Mouse (Mus musculus) midbrain, embryonic 12.5 days (tissue): ENCODE data around the gene Omt2b. TPM values are rescaled to one million over a fixed set of nuclear protein-coding genes. Genes with fewer than 3 reads are reported as not detected.
"Not testable (repeated sequence)": the region's sequence is repeated elsewhere in the genome, so short reads cannot be mapped to it uniquely, and the experiment has no call there.

ENCODE experiments used
- ATAC-seq: fragments of 200-750 bp; cut with Nextera tagmentation; 2 replicates; pipeline ENCODE4 v1.8.0; 2017; ENCODE audit warnings: low read depth, moderate TSS enrichment, moderate library complexity; ENCODE audit not compliant: low FRiP score
- H3K27ac ChIP-seq: fragments of 300-500 bp; sonication (generic); replicated peaks from 2 replicates; pipeline ENCODE4 v1.5.1; 2016; ENCODE audit warnings: mild to moderate bottlenecking
- H3K27me3 ChIP-seq: fragments of 300-500 bp; sonication (generic); 2 replicates; pipeline ENCODE4 v1.6.1; 2016; ENCODE audit warnings: mild to moderate bottlenecking
- H3K36me3 ChIP-seq: fragments of 300-500 bp; sonication (generic); 2 replicates; pipeline ENCODE4 v1.6.1; 2016
- H3K4me1 ChIP-seq: fragments of 300-500 bp; sonication (generic); 2 replicates; pipeline ENCODE4 v1.6.1; 2016
- H3K4me2 ChIP-seq: fragments of 300-500 bp; sonication (generic); replicated peaks from 2 replicates; pipeline ENCODE4 v1.6.1; 2016; ENCODE audit warnings: mild to moderate bottlenecking, moderate library complexity
- H3K4me3 ChIP-seq: fragments of 300-500 bp; sonication (generic); 2 replicates; pipeline ENCODE4 v1.5.1; 2016; ENCODE audit warnings: mild to moderate bottlenecking
- H3K9ac ChIP-seq: fragments of 300-500 bp; sonication (generic); replicated peaks from 2 replicates; pipeline ENCODE4 v1.6.1; 2016; ENCODE audit warnings: mild to moderate bottlenecking, moderate library complexity
- H3K9me3 ChIP-seq: fragments of 300-500 bp; sonication (generic); 2 replicates; pipeline ENCODE4 v1.6.1; 2016; ENCODE audit warnings: mild to moderate bottlenecking
- WGBS: fragments of 180-500 bp; shearing (Covaris S2); methylation state at CpG from one replicate; pipeline ENCODE4 v1.1.7; 2016; 5-methylcytosine and 5-hydroxymethylcytosine counted together
- polyA plus RNA-seq: library from polyadenylated mRNA; unstranded; fragments of >200 nt; fragmentation: Nextera tagmentation; extraction: Ambion mirVana; gene quantifications from 2 replicates; pipeline ENCODE4 v1.2.1, GENCODE M21; 2016

Gene Omt2b
- polyA plus RNA-seq, 1 experiment from 2014 or later, result not detected

GRCm38 (mm10) chr9:78337050-78337449 is 9.7 kb downstream of the Omt2b start:
- not testable (repeated sequence) for H3K9ac ChIP-seq, H3K4me2 ChIP-seq

GRCm38 (mm10) chr9:78340324-78340723 is 12.9 kb downstream of the Omt2b start:
- H3K27ac ChIP-seq, H3K9ac ChIP-seq, H3K4me3 ChIP-seq, H3K4me1 ChIP-seq, H3K9me3 ChIP-seq, H3K36me3 ChIP-seq, H3K4me2 ChIP-seq, H3K27me3 ChIP-seq: not testable (repeated sequence)
- 21% methylated on average over 8 of the region's 8 CpGs for WGBS
- ATAC-seq, result peak; percentile 54; the same call in 1 of the 2 replicates

More at GRCm38 (mm10) chr9:78337050-78337449, 9.7 kb downstream of the Omt2b start:
- H3K27me3 ChIP-seq, H3K27ac ChIP-seq, H3K9me3 ChIP-seq, H3K36me3 ChIP-seq, ATAC-seq, H3K4me1 ChIP-seq, H3K4me3 ChIP-seq: not testable (repeated sequence)

- not testable (repeated sequence) for H3K9me3 ChIP-seq, H3K27me3 ChIP-seq, H3K4me2 ChIP-seq, H3K4me1 ChIP-seq, H3K9ac ChIP-seq, H3K4me3 ChIP-seq, ATAC-seq, H3K27ac ChIP-seq, H3K36me3 ChIP-seq
- WGBS, result 85% methylated on average over 4 of the region's 4 CpGs
Measured at GRCm38 (mm10) chr9:78342494-78342893, 15.1 kb downstream of the Omt2b start.

GRCm38 (mm10) chr9:78343055-78343454 is 15.7 kb downstream of the Omt2b start:
- H3K4me1 ChIP-seq, H3K27me3 ChIP-seq, H3K36me3 ChIP-seq, H3K9ac ChIP-seq, H3K27ac ChIP-seq, H3K4me2 ChIP-seq, H3K9me3 ChIP-seq, H3K4me3 ChIP-seq, ATAC-seq: not testable (repeated sequence)
- WGBS, result 89% methylated on average over 9 of the region's 9 CpGs

GRCm38 (mm10) chr9:78345235-78345634 is 17.8 kb downstream of the Omt2b start:
- H3K9ac ChIP-seq, H3K27me3 ChIP-seq, ATAC-seq, H3K4me3 ChIP-seq, H3K27ac ChIP-seq, H3K4me2 ChIP-seq, H3K36me3 ChIP-seq, H3K9me3 ChIP-seq, H3K4me1 ChIP-seq: not testable (repeated sequence)
- 66% methylated on average over 4 of the region's 4 CpGs for WGBS

GRCm38 (mm10) chr9:78347004-78347403 is 19.6 kb downstream of the Omt2b start:
- no peaks in the 10 kb centered on the region for H3K9me3 ChIP-seq
- H3K9ac ChIP-seq, result no peak overlapping the region
- no peak overlapping the region for H3K4me2 ChIP-seq
- H3K27me3 ChIP-seq, result no peaks in the 10 kb centered on the region
- no peak for ATAC-seq
- H3K4me3 ChIP-seq, result no peak overlapping the region
- no peaks in the 10 kb centered on the region for H3K4me1 ChIP-seq
- 64% methylated on average over 3 of the region's 3 CpGs for WGBS
- H3K36me3 ChIP-seq, result no peaks in the 10 kb centered on the region
- no peak overlapping the region for H3K27ac ChIP-seq

- 76% methylated on average over 6 of the region's 6 CpGs for WGBS
- ATAC-seq, result not testable (repeated sequence)
Measured at GRCm38 (mm10) chr9:78348206-78349004, 21.0 kb downstream of the Omt2b start.

GRCm38 (mm10) chr9:78349141-78349540 is 21.8 kb downstream of the Omt2b start:
- H3K4me3 ChIP-seq, H3K4me1 ChIP-seq, H3K9me3 ChIP-seq, H3K4me2 ChIP-seq, ATAC-seq, H3K36me3 ChIP-seq, H3K27ac ChIP-seq, H3K27me3 ChIP-seq, H3K9ac ChIP-seq: not testable (repeated sequence)
- WGBS, result 81% methylated on average over 3 of the region's 3 CpGs

More at GRCm38 (mm10) chr9:78348206-78349004, 21.0 kb downstream of the Omt2b start:
- H3K27ac ChIP-seq, H3K9ac ChIP-seq, H3K27me3 ChIP-seq, H3K4me2 ChIP-seq, H3K36me3 ChIP-seq, H3K4me3 ChIP-seq, H3K9me3 ChIP-seq, H3K4me1 ChIP-seq: not testable (repeated sequence)

- not testable (repeated sequence) for H3K4me3 ChIP-seq, H3K4me2 ChIP-seq
Measured at GRCm38 (mm10) chr9:78350007-78350406, 22.6 kb downstream of the Omt2b start.

GRCm38 (mm10) chr9:78351504-78352220 is 24.3 kb downstream of the Omt2b start:
- H3K9ac ChIP-seq, result no peak overlapping the region
- H3K4me3 ChIP-seq, result no peak overlapping the region
- no peak overlapping the region for H3K4me2 ChIP-seq
- 82% methylated on average over 6 of the region's 6 CpGs for WGBS
- no peaks in the 10 kb centered on the region for H3K4me1 ChIP-seq
- H3K27ac ChIP-seq, result no peak overlapping the region
- H3K36me3 ChIP-seq, result no peaks in the 10 kb centered on the region
- ATAC-seq, result no peak
- no peaks in the 10 kb centered on the region; the same call in 1 of the 2 replicates for H3K27me3 ChIP-seq
- H3K9me3 ChIP-seq, result no peaks in the 10 kb centered on the region

More at GRCm38 (mm10) chr9:78350007-78350406, 22.6 kb downstream of the Omt2b start:
- H3K9ac ChIP-seq, ATAC-seq, H3K27me3 ChIP-seq, H3K4me1 ChIP-seq, H3K9me3 ChIP-seq, H3K27ac ChIP-seq, H3K36me3 ChIP-seq: not testable (repeated sequence)

- Histone ChIP-seq H3K27me3 (no peaks in the 10 kb centered on the region; the same call in 1 of the 2 replicates), H3K9ac (no peak overlapping the region), H3K9me3 (no peaks in the 10 kb centered on the region), H3K27ac (no peak overlapping the region), H3K4me2 (no peak overlapping the region), H3K4me3 (no peak overlapping the region), H3K4me1 (no peaks in the 10 kb centered on the region), H3K36me3 (no peaks in the 10 kb centered on the region)
- 81% methylated on average over 11 of the region's 11 CpGs for WGBS
- no peak for ATAC-seq
Measured at GRCm38 (mm10) chr9:78354665-78355578, 27.5 kb downstream of the Omt2b start.

GRCm38 (mm10) chr9:78355611-78356010 is 28.2 kb downstream of the Omt2b start, which contains the start of gene Gsta2:
Gene Gsta2, minus strand, starts transcription at chr9:78355788.
- no peaks in the 10 kb centered on the region; the same call in 1 of the 2 replicates for H3K27me3 ChIP-seq
- no peak within 1 kb of the TSS for H3K9ac ChIP-seq
- H3K4me2 ChIP-seq, result no peak within 1 kb of the TSS
- H3K4me3 ChIP-seq, result no peak within 1 kb of the TSS
- no peaks in the 10 kb centered on the region for H3K9me3 ChIP-seq
- no peak within 1 kb of the TSS for H3K27ac ChIP-seq
- ATAC-seq, result no peak
- 91% methylated on average over 8 of the region's 8 CpGs for WGBS
- H3K36me3 ChIP-seq, result no peaks in the 10 kb centered on the region
- no peaks in the 10 kb centered on the region for H3K4me1 ChIP-seq
